Mouse (Mus musculus): Measurements from ENCODE around the gene Cycs.

Gene Cycs

DNA sequence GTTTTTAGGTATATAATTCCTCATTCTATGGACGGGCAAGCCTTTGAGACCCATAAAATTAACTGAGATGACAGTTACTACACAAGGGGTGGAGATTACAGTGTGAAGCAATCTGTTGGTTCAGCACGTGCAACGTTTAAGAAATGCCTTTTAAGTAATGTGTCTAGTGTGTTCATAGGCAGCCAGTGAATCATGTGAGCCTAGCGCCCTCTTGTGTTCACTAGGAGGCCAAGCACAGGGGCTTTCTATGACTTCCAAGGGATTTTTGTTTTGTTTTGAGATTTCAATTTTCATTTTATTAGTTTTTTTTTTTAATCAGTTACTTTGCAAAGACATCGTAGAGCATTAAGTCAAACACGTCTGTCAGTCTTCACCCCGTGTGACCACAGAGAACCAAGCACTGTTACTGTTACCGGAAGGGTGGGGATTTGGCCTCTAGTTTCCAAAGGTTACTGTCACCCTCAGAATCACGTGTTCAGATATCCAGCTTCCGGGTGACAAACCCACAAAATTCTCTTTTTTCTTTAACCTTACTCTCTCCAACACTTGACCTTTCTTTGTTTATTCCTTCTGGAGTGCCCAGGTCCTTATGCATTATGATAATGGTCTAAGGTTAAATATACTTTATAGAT, 20.8 kb downstream of the Cycs start:
- peak; percentile 43 for DNase-seq (ENCODE audit: low spot score)

DNA sequence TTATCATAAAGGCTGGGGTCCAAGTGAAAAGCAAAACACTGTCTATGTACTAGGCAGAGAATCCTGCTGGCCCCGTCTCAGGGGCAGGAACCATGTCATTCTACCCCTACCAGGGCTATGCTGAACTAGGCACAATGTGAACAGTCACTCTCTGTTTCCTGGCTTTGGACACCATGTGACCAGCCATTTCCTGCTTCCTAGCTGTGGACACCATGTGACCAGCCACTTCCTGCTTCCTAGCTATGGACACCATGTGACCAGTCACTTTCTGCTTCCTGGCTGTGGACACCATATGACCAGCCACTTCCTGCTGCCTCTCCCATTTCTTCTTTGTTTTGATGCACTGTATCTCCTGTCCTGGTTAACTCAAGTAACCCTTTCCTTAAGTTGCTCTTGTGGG, 23.8 kb downstream of the Cycs start:
- no peak for DNase-seq (ENCODE audit: low spot score)

DNA sequence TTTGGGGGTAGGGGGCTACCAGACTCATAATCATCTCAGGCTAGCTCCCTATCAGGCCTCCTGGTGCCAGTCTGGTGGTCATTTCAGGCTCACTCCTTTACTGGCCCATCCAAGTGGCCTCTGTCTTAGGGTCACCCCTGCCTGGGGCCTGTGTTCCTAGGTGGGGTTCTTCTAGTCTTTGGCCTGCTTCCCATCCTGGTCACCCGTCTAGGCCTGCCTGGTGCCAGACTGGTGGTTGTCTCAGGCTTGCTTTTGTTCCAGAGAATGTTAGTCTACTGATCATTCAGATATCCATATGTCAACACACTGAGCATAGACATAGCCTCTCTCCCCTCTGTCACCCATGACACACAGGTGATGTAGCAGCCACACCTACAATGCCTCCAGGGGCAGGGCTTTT, 26.7 kb downstream of the Cycs start:
- no peak for DNase-seq (ENCODE audit: low spot score)

DNA sequence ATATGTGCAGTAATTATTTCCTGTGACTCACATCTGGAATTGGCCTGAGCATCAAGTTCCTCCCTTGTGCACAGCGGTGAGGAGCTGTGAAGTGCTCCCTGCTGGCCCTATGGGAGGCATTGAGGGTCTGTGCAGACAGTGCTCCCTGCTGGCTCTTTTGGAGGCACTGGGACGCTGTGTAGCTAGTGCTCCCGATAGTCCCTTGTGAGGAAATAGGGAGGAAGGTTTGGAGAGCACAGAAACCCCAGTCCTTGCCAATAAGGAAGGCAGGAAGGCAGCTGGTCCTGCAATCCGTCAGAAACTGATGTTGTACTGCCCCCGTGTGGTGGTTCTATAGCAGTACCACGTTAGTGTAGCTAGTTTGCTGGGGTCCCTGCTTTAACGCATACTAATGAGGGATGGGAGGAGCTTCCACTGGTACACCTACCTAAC, 29.9 kb downstream of the Cycs start:
- peak; percentile 43 for DNase-seq (ENCODE audit: low spot score)

DNA sequence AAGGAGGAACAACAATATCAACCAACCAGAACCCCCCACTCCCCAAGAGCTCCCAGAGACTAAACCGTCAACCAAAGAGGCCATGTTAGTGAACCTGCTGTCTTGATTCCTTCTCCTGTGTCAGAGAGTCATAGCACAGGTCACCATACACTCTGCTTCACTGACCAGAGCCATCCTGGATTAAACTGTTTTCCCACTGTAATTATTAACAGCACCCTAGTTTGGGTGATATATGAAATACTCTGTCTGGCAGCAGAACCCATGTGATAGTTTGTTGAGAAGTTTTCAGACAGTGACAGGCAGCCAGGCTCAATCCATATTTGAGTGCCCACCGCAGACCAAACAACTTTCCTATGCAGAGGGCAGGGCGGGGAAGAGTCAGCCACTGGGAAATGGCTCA, 31.0 kb downstream of the Cycs start:
- DNase-seq (ENCODE audit: low spot score): no peak

DNA sequence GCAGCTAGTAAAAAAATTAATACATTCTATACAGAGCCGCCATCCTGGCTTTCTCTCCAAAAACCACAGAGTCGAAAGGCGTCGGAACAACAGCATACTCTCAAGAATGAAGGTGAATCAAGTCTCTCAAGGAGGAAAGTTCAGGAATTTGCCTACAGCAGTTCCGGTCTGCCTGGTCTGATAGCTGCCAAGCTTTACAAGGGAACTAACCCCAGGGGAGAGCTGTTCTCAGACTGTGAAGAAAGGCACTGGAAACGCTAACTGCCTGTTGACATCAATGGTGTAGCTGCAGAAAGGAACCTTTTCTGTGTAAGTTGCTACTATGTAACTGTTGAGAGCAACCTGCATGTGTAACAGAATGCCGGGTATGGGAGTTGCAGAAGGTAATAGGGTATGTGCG, 34.4 kb downstream of the Cycs start:
- DNase-seq (ENCODE audit: low spot score): no peak

DNA sequence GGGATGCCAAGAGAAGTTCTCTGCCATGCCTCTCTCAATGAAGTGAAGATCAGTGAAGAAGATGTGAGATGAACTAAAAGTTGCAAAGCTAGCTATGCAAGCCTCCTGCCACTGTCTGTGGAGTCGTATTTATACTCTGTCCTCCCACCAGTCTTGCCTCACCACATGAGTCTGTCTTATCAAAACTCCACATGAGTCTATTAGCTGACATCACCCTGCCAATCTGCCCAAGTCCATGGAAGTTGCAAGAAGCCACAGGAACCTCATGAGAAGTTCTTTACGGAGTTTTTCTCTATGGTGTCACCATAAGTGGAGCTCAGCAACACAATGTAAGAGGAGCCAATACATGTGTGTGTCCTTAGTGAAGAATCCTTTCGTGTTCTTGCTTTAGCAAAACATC, 35.3 kb downstream of the Cycs start:
- DNase-seq (ENCODE audit: low spot score): no peak

DNA sequence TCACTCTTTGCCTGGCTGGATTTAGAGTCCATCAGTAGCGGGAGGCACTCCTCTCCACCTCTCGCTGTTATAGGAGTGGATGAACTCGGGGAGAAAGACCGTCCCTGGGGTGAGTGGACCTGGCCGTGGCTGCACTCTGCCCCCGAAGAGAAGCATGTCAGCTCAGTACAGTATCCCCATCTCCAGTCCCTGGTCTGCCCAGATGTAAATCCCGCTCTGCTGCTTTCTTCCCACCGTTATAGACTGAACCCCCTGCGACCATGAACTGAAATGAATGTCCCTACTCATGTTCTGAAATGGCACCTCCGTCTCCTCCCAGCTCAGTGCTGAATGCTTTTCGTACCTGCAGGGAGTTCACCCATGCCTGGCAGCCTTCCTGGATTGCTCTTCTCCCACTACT, 37.1 kb downstream of the Cycs start:
- DNase-seq (ENCODE audit: low spot score): no peak

DNA sequence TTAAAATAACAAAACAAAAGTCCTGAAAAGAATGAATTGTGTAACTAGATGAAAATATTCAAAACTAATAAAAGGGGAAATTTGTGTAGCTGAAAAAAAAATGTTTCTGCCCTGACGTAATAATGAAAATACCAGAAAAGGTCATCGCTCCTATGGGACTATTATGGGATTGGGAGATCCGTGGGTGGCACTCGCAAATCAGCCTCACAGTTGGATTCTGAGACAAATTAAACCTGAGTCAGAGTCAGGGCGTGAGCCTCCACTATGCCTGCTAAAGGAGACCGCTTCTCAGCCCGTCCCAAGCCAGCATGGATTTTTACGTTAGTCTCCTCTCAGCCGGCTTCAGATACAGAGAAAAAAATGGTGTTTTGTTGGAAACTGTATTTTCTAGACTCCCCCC, 38.9 kb downstream of the Cycs start:
- DNase-seq (ENCODE audit: low spot score): no peak

DNA sequence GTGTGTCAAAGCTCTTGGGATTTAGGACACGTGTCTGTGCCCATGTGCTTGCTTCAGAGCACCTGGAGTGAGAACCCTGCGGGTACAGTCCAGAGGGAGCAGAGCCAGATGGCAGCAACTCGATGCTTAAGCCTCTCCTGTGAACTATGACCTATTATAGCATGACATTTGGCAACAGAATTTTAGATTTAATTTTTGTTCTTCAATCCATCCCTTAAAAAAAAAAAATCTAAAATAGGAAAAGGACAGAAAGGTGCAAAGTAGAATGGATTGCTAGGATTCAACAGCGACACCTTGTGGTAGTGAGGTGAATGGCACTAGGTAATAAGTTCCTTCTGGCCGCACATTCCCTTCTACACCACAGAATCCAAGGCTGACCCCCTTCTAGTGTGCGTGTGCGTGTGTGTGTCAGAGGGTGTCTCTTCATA, 39.7 kb downstream of the Cycs start:
- peak; percentile 76 for DNase-seq (ENCODE audit: low spot score)

DNA sequence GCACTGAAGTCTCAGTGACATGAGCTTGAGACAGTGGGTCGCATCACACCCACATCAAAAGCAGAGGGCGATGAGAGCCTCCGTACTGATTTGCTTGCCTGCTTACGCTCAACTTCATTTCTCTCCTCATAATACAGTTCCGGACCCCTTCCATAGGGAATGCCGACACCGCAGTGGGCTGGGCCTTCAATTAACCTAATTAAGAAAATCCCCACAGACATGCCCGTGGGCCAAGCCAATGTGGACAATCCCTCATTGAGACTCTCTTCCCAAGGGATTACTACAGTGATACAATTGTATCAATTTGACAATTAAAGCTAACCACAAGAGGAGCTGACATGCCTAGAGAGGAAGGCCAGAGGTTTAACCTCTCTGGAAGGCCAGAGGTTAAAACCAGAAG, 40.5 kb downstream of the Cycs start:
- no peak for DNase-seq (ENCODE audit: low spot score)

DNA sequence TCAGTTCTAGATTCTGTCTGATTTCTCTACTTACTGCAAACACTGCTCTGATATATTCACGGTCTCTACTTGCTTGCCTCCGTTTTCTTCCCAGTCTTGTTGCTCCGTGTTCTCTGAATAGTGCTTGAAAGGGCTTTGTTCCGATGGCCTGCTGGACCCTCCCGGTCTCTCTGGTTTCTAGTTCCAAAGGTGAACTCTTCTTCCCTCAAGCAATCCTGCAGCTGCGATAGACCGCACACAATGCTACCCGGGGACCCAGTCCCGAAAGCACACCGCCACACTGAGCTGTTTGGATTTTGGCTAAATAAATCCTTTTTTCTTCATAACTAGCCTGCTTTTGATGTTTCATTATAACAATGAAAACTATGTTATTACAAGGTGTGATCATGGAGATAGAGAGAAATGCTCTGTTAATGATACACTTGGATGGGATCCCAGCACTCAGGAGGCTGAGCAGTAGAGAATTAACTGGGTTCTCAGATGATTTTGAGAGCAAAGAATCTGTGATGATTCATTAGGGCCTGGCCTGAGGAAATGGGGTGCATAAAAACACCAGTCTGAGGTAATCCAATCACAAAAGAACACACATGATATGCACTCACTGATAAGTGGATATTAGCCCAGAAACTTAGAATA, 42.0 kb downstream of the Cycs start:
- DNase-seq (ENCODE audit: low spot score): no peak

DNA sequence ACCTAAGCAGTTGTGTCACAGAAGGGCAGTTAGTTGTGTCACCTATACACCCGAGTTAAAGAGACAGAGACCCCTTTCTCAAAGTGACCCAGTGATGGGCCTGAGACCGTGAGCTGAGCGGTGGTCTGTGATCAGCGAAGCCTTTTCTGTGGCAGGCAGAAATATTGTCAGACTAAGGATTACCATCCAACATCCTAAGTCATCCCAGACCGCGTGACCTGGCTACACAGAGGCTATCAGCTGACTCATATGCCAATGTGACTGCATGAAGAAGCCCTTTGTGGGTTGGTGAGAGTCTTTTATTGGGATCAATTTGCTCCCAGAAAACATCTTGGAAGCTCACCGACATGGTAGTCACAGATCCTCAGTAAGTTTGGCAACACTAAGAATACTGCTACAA, 43.6 kb downstream of the Cycs start:
- DNase-seq (ENCODE audit: low spot score): no peak

DNA sequence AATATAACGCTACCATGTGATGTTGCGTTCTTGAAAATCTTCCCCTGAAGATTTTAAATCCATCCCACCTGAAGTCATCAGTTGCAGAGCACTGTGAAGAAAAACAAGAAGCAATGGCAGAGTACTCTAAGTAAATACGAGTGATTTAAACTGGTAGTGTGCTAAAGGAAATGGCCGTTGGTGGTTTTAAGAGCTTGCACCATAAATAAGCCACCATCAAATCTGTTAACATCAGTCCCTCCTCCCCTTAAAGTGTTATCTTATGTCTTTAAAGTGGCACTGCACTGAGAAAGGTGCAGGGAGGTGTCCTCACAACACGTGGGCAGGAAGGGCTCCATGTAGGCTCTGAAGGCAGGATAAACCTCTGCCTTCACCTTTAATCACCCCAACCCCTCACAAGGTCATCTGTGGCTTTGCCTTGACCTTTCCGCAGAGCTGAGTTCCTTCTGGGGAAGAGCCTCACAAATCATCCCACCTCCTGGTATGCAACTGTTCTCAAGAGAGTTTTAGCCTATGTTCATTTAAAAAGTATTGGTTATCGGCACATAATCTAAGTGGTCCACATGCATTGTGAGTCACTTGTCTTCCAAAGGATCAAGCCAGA, 44.7 kb downstream of the Cycs start:
- no peak for DNase-seq (ENCODE audit: low spot score)

DNA sequence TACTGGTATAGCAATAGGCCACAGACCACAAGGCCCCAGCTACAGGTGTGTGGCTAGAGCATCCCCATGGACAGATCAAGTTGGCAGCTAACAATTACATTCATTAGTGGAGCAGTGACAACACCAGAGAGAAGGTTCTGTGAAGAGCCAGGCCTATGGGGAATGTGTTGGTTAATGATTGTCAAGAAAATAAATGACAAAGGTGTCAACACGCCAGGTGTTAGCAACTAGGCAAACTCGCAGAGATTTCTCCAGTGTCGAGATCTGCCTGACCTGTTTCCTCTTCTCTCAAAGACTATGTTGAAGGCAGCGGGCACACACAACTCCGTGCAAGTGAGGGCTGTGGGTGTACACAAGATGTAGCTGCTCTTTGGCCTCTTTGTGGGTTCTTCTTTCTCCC, 46.2 kb downstream of the Cycs start:
- no peak for DNase-seq (ENCODE audit: low spot score)

DNA sequence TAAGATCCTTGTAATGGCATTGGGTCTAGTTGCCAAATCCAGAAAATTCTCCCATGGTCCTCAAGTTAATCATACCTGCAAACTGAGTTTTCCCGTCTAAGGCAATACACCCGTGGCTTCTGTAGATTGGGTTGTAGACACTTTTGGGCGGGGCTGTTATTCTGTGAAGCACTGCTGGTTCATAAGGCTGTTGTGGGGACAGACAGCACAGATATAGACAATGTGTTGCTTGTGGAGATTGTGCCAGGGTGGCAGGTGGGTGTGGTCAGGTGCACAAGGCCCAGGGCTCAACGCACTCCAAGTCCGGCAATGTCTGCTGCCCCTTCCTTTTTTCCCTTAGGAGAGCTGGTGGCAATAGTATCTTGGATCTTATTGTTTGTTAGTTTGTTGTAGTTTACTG, 48.0 kb downstream of the Cycs start:
- DNase-seq (ENCODE audit: low spot score): no peak

Measured in layer of hippocampus, adult 11-12 months (tissue).